In genomic region chr15:61797827-61798226, GRCm38 (mm10) we compare ENCODE assay signal across 25 mouse cellular contexts.
DNase-seq lines count a peak whose midpoint lies in the region; ATAC-seq and TF ChIP-seq lines count a peak whose summit lies in the region.
"Had no signal": no experiment of that assay in that cellular context is flagged by ENCODE, and none has a peak within 500 bp of the region (broad histone marks: within the 10 kb centered on the region; RNA-seq: fewer than 3 reads in every experiment).

No protein-coding gene starts in this region.

- no peaks in the 10 kb centered on the region for H3K36me3 ChIP-seq in heart, embryonic 10.5 days
- no peaks in the 10 kb centered on the region for H3K36me3 ChIP-seq in lung, postnatal 0 days (ENCODE audit: insufficient read depth, low read length)
- H3K36me3 ChIP-seq in hindbrain, embryonic 10.5 days, result no peaks in the 10 kb centered on the region
- H3K36me3 ChIP-seq: heart, embryonic 13.5 days; limb, embryonic 12.5 days; midbrain, embryonic 15.5 days; neural tube, embryonic 12.5 days had no signal

- peak; percentile 12 for DNase-seq in heart, postnatal 4 days
- DNase-seq in heart, embryonic 10.5 days (ENCODE audit: low spot score), result no peak
- DNase-seq in lung, postnatal 36 days, result peak; percentile 32
- DNase-seq in lung, postnatal 0 days (ENCODE audit: low spot score), result no peak
- peak; percentile 68 for DNase-seq in large intestine, adult 2 months (ENCODE audit: low read depth, low spot score)
- no peak for DNase-seq in kidney, adult 11 months
- no peak for DNase-seq in hindbrain, embryonic 10.5 days (ENCODE audit: low spot score)
- DNase-seq: adrenal gland, adult 8-10 months; cerebellum, adult 11-12 months; gastrocnemius, postnatal 10 days; kidney, adult 2 months; kidney, postnatal 10 days; layer of hippocampus, postnatal 36 days; right cerebral cortex, postnatal 14 days; thymus, postnatal 25 days had no signal

- no peaks in the 10 kb centered on the region for H3K27me3 ChIP-seq in heart, embryonic 10.5 days (ENCODE audit: insufficient read depth, poor library complexity, severe bottlenecking)
- no peaks in the 10 kb centered on the region for H3K27me3 ChIP-seq in lung, postnatal 0 days (replicated peaks; ENCODE audit: insufficient read depth, low read length)
- no peaks in the 10 kb centered on the region for H3K27me3 ChIP-seq in hindbrain, embryonic 10.5 days (ENCODE audit: insufficient read depth, poor library complexity, severe bottlenecking)
- H3K27me3 ChIP-seq: forebrain, embryonic 13.5 days; heart, embryonic 13.5 days; limb, embryonic 12.5 days; midbrain, embryonic 15.5 days; neural tube, embryonic 12.5 days had no signal

- TF ChIP-seq CTCF in lung, postnatal 0 days (IDR thresholded peaks at IDR 0.05), result no peak

- H3K4me2 ChIP-seq in lung, postnatal 0 days (replicated peaks; ENCODE audit: low read depth, low read length), result no peak overlapping the region
- H3K4me2 ChIP-seq: forebrain, embryonic 13.5 days; heart, embryonic 13.5 days; limb, embryonic 12.5 days; midbrain, embryonic 15.5 days; neural tube, embryonic 12.5 days had no signal

- no peak overlapping the region for H3K27ac ChIP-seq in heart, embryonic 10.5 days
- H3K27ac ChIP-seq in lung, postnatal 0 days (ENCODE audit: low read length), result no peak overlapping the region
- no peak overlapping the region for H3K27ac ChIP-seq in hindbrain, embryonic 10.5 days
- H3K27ac ChIP-seq: forebrain, embryonic 13.5 days; heart, embryonic 13.5 days; hindbrain, postnatal 0 days; limb, embryonic 12.5 days; liver, embryonic 14.5 days; macrophage; midbrain, embryonic 15.5 days; neural tube, embryonic 12.5 days had no signal

- H3K9me3 ChIP-seq in heart, embryonic 10.5 days, result no peaks in the 10 kb centered on the region
- no peaks in the 10 kb centered on the region for H3K9me3 ChIP-seq in lung, postnatal 0 days (ENCODE audit: low read length)
- no peaks in the 10 kb centered on the region for H3K9me3 ChIP-seq in hindbrain, embryonic 10.5 days
- H3K9me3 ChIP-seq: forebrain, embryonic 13.5 days; heart, embryonic 13.5 days; limb, embryonic 12.5 days; midbrain, embryonic 15.5 days; neural tube, embryonic 12.5 days had no signal

- H3K4me3 ChIP-seq in heart, embryonic 10.5 days, result no peak overlapping the region
- no peak overlapping the region for H3K4me3 ChIP-seq in lung, postnatal 0 days (ENCODE audit: low read depth, low read length)
- H3K4me3 ChIP-seq in hindbrain, embryonic 10.5 days, result no peak overlapping the region
- H3K4me3 ChIP-seq: erythroblast, embryonic 14.5 days; forebrain, embryonic 13.5 days; heart, embryonic 13.5 days; limb, embryonic 12.5 days; midbrain, embryonic 15.5 days; neural tube, embryonic 12.5 days had no signal

- no peak for TF ChIP-seq EP300 in lung, postnatal 0 days (IDR thresholded peaks at IDR 0.05)

- no peak for ATAC-seq in lung, postnatal 0 days
- ATAC-seq: activated CD4-positive, CD25-positive, alpha-beta regulatory T cell, adult 4 months; forebrain, embryonic 13.5 days; hindbrain, postnatal 0 days; midbrain, embryonic 15.5 days had no signal

- 68% methylated on average over 1 of the region's 1 CpGs for WGBS in heart, embryonic 10.5 days
- WGBS in lung, postnatal 0 days, result 57% methylated on average over 1 of the region's 1 CpGs
- WGBS in large intestine, adult 2 months, result 17% methylated on average over 1 of the region's 1 CpGs
- WGBS in hindbrain, embryonic 10.5 days, result 81% methylated on average over 1 of the region's 1 CpGs

- no peaks in the 10 kb centered on the region for H3K4me1 ChIP-seq in heart, embryonic 10.5 days
- no peaks in the 10 kb centered on the region for H3K4me1 ChIP-seq in lung, postnatal 0 days (ENCODE audit: insufficient read depth, low read depth, low read length)
- no peaks in the 10 kb centered on the region for H3K4me1 ChIP-seq in hindbrain, embryonic 10.5 days (replicated peaks)
- H3K4me1 ChIP-seq: forebrain, embryonic 13.5 days; limb, embryonic 12.5 days; midbrain, embryonic 15.5 days; neural tube, embryonic 12.5 days had no signal

- no peak overlapping the region for H3K9ac ChIP-seq in lung, postnatal 0 days (replicated peaks; ENCODE audit: low read depth)
- H3K9ac ChIP-seq: forebrain, embryonic 13.5 days; heart, embryonic 13.5 days; limb, embryonic 12.5 days; liver, embryonic 14.5 days; midbrain, embryonic 15.5 days; neural tube, embryonic 12.5 days had no signal

Comparison
In these comparisons a context has a peak if more than half of its experiments do, and no peak if none do; other contexts are left out.
1. DNase-seq: peak in heart, postnatal 4 days (single experiment), lung, postnatal 36 days (single experiment) and large intestine, adult 2 months (single experiment); none in heart, embryonic 10.5 days (single experiment), lung, postnatal 0 days (single experiment), kidney, adult 11 months (single experiment) and hindbrain, embryonic 10.5 days (single experiment).